Mouse (Mus musculus) right cerebral cortex, adult 2 months (tissue): ENCODE measurements around the gene Pcdh15.

Source experiments
- DNase-seq, 2 experiments: peaks; one replicate each; pipeline ENCODE4 v3.0.0; 2021 to 2022; ENCODE audit warnings: low spot score in 2 of 2

Pcdh15 gene

DNA sequence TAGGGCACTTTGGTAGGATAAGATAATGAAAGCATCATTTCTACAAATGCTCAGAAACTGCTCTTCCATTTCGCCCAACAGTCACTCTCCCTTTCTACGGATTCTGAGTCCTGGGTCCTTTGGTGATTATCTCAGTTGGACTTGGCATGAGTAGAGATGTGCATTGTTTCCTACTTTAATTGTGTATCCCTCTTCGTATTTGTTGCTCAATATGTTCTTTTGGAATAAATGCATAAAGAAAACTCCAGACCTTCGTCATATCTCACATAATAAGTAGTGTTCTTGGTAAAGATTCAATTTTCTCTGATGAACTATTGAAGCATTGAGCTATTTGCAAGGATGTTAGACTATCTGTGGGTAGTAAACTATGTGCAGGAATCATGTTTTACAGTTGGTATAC is 854.2 kb downstream of the Pcdh15 start:
- DNase-seq, result no peak

DNA sequence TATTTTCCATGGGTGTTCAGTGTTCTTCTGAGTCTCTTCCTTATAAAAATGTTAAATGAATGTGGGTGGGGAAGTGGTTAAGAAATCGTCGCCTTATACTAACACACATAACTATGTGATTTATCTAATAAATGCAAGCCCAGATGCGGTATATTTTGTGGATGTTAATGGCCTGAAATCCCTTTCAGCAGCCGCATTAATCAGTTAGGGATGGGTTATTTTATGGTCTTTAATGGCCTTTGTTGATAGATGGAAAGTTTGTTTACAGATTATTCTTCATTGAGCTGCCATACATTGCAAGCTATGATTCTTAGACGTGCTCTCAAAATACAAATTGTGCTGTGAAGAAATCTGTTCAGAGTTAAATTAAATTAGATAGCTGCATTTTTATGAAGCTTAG is 884.9 kb downstream of the Pcdh15 start:
- DNase-seq, result no peak

DNA sequence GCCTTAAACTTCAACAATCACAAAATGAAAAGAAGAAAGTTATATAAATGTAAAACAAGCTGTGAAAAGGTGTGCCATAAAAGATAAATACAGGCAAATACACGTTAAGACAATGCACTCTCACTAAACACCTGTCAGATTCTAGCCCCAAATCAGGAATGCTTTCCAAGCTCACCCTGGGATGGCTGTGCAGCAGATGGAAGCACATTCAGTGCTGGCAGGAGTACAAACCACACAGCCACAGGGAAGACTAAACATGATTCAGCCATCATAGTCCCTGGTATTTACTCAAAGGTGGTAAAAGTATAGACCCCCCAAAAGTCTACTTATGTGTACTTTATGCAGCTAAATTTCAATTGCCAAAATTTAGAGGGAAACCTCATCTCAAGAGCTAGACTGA is 909.7 kb downstream of the Pcdh15 start:
- no peak for DNase-seq

DNA sequence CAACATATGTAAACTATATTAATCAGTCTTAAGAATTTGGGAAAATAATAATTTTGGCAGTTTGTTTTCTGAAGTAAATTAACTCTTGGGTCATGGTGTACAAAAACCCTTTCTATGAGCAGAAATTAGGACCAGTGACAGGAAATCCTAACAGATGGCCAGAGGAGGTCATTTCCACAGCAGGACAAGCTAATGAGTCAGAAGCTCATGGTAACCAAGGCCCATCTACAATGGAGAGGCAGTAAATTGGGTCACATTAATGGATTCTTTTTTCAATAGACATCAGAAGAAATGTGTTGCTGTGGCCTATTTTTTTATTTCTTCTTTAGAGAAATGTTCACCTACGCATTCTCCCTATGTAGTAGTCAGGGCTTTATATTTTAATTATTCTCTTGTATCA is 923.9 kb downstream of the Pcdh15 start:
- DNase-seq, result no peak

DNA sequence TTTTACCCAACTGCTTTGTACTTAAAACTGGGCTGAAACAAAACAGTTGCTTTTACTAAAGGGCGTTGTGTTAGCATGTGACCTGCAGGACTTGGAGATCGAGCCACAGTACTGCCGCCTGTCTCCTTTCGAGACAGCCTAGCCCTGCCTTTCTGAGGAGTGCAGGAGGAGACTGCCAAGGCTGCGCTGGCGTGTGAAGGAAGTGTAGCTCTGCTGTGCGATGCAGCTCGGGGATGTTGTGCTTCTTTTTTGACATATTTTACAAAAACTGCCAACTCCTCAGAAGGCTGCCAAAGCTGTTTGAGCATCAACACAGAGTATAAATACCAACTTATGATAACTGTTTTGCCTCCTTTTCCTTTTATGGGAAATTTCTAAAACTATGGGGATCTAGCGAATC is 953.9 kb downstream of the Pcdh15 start:
- peak; percentile 45 to 58 for DNase-seq

DNA sequence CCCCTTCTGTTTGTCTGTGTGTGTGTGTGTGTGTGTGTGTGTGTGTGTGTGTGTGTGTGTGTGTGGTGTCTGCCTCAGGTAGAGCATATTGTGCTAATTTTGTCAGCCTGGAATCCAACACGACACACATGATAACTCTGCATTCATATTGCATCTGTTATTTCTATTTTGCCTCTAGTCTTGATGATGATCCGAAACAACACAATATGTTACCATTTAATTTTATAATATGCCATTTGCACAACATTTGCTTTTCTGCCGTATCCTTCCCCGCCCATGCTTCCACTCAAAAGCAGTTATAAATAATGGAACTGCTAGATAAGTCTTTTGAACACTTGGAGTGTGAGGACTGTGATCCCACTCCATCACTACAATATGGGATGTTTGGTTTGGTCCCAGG is 987.5 kb downstream of the Pcdh15 start:
- DNase-seq, result peak in 1 of 2 experiments; percentile 9

DNA sequence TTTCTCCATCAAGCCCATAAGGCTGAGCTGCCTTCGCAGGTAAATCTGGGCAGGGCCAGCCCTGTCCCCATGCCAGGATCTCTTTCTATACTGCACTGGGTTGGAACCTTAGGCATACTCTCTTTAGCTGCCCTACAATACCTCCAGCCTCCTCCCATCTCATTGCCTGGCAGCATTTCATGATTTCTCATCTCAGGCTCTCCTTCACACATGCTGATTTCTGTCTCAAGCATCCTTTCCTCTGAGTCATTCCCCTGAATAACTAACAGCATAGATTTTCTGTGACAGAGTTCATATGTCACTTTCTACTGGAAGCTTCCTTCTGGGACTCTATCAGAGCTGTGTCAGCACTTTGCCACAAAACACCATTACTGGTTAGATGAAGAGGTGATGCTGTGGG is 999.2 kb downstream of the Pcdh15 start:
- DNase-seq, result no peak

DNA sequence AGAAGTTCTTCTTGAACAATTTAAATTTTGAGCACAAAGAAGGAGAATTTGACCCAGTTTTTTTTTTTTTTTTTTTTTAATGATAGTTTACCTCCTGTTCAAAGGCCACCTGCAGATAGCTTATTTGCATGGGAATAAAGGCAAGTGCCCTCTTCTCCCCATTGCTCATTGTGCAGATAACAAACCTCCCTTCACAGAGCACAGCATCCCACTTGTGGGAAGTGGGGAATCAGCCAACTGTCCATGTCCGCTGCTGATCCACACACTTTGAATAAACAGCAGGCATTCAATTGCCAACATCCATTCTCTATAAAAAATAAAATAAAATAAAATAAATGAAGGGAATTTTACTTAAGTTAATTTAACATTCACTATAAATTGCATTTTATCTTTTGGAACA is 1015.0 kb downstream of the Pcdh15 start:
- no peak for DNase-seq

DNA sequence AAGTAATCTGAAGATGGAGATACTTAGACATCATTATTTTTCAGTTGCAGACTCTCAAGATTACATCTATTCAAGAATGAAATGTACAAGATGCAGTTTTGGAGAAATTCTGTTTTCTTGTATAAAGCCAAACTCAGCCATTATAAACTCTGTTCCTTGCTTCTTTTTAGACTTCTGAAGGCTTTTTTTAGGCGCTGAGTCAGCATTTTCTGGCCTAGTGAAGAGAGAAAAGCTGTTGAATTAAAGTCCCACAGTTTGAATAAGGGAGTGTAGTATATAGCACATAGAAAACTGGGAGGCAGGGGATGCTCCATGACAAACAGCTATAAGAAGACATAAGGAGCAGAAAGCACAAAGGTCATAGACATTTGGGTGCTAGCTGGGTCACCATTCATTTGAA is 1017.7 kb downstream of the Pcdh15 start:
- no peak for DNase-seq

DNA sequence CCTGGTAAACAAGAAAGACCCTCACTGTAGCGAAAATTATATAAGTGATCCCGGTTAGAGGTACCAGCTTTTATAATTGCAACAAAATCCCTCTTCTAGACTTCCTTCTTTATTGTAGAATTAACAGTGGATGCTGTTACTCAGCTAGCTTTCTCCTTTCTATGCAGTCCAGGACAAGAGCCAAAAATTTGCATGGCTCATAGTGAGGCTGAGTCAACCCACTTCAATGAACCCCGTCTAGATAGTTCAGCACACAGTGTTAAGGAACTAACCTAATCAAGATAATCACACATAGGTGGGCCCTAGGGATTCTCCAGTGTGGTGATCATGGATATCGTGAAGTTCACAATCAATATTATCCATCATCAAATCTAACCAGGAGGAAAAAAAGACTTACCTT is 1024.3 kb downstream of the Pcdh15 start:
- DNase-seq, result no peak

DNA sequence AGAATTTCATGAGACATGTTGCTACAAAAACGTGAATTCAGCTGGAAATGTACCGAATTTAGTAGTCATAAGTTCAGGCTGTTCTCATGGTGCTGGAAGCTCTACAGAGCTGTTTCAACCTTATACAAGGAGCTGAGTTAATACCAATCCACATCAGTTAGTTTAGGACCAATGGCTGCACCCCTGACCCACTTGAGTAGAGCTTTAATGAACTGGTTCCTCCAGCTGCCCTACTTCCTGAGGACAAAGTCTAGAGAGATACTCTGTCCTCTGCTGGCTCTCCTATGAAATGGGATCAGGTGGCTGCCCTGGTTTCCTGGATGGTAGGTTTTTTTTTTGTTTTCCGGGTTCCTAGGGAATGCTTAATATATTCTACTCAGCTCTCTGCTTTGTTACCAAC is 1030.0 kb downstream of the Pcdh15 start:
- no peak for DNase-seq

DNA sequence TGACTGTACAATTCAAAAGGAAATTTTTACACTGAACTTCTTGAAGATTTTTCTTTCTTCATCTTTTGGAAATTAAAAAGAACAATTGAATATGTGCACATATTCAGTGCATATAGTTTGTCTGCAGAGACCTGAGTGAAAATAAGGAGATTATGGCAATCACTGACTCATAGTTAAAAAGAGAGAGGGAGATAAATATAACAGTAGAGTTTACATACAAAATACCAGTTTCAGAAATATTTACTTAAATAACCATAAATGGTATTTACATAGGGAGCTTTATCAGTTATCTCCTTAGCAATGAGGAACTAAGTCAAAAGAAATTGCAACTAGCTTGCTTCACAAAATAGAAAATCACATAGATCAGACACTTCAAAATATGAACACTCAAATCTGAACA is 1030.5 kb downstream of the Pcdh15 start:
- no peak for DNase-seq

DNA sequence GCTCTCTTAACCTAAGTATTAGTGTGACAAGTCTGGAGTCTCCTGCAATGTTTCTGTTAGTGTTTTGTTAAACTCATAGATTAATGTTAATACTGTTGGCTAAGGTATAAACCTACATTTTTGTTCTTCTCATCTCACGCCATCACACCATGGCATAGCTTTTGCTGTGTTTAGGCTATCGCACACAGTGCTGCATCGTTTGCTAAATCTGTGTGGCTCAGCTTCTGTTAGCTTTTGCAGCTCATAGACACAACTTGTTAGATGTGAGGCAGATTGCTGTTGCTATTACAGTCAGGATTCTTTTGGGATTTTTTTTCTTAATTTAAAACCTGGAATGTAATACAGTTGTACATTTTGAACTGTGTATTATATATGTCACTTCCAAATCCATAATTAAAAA is 1031.7 kb downstream of the Pcdh15 start:
- DNase-seq, result no peak

DNA sequence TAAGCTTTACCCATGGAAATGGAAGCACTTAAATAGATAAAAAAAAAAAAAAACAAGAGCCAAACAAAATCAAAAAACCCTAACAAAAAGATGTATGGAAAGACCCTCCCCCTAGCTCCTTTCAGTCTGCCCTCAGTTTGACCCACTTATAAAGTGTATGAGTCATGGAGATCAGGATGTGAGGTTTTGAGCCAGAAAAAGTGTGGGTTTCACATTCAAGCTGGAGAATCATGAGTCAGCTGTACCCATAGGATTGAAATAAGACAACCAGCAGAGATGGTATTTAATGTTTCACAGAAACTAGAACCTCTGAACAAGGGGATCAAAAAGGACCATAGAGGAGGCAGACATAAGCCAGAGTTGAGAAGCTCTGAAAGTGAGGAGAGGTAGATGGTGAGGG is 1048.8 kb downstream of the Pcdh15 start:
- DNase-seq, result peak; percentile 14 to 17

DNA sequence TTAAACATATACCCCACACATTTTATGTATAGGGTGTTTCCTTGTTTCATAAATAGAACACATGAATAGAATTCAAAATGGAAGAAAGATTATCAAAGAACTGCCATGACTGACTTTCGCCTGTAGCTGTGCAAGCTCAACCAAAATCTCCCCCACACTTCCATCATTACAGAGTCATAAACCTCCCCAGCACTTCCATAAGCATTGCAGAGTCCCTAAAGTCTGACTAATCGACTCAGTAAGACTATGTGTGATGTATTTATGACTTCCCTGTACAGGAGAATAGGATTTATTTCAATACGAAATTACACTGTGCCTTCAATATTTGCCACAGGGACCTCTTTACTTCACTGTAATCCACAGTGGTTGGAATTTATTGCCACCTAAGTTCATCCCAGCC is 1082.8 kb downstream of the Pcdh15 start:
- no peak for DNase-seq

DNA sequence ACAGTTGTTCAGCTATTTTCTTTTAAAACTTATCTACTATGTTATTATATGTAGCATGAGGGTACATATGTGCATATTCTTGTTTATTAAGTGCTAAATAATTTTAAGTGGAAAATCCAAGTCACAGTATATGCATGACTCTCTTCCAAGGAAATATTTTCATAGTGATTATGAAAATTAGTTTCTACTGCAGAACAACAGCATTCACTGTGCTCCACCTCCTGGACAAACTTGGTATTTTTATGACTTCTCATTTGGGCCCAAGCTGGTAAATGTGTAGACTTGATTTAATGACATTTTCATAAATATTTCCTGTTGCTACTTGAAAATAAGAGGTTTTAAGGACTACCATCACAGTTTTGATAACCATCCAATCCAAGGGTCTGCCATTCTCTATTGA is 1104.5 kb downstream of the Pcdh15 start:
- peak; percentile 31 to 69 for DNase-seq

DNA sequence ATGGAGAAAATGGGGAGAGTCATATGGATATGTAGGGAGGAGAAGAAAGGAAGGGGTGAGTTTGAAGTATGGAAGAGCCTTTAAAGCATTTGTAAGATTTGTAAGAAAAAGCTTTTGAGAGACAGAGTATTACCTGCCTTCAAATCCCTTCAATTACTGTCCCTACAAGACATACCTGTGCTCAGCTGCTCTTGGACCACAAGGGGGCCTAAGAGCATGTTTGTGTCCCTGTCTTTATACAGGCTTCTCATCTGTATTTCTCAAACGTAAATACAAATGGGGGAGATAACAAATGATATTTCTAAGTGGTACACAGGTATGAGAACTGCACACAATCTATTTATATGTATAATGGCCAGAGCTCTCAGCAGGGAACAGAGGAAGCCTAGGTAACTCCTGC is 1118.1 kb downstream of the Pcdh15 start:
- DNase-seq, result no peak

DNA sequence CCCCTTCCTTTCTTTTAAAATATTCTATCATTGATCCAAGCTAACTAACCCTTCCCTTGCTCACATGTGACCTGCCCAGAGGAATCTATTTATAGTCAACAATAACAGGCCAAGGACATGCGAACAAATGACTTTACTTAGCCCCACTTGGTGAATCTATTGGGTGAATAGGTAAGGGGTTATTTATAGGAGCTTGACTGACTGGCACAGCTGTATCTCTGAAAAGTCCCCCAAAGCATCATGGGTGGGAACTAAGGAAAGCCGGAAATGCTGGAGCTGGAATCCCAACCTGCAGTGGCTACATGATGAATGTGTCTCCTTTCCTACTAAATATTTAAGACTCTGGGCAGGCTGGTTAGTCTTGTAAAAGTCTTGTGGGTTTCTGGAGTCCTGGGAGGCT is 1121.3 kb downstream of the Pcdh15 start:
- DNase-seq, result no peak

DNA sequence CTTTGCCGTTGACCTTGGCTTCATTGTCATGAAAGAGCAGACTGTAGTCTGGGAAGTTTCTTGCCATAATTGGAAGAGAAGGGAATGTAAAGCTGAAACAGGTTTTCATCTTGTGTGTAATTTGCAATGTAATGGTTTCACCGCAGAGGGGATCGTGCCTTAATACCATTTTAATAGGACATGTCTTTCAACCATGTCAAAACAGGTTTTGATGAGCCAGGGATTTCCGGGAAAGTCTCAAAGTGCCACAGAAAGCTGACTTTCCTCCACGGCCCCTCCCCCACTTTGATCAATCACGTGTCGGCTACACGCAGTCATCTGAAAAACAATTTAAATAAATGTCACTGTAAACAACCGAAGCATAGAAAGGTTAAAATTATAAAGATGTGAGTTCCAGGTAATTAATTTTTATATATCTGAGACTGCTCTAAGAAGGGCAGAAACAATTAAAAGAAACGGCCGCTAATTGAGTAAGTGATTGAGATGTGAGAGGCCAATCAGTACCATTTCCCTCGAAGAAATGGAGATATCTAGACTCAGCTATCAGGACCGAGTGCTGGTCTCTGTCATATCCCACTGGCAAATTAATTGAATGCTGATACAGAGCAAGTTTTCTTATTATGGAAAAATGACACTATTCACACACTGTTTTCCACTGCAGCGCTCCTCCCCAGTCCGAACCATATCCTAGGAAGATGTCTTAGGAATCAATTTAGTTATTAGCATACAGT is 1158.7 kb downstream of the Pcdh15 start:
- no peak for DNase-seq

DNA sequence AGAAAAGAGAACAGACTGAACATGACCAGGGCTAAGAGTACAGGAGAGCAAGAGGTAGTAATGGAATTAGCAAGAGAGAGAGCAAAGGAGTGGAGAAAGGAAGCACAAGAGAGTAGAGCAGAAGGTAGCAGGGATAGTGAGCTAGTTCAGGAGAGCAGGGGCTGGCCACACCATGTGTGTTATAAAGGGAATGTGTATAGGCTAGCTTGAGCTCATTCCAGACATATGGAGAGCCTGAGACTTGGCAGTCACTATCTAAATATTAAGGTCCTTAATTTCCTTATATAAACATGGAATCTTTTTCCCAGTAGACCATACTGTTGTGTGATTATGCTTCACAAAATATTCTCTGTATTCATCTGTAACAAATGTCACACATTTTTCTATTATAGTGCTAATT is 1159.5 kb downstream of the Pcdh15 start:
- no peak for DNase-seq

DNA sequence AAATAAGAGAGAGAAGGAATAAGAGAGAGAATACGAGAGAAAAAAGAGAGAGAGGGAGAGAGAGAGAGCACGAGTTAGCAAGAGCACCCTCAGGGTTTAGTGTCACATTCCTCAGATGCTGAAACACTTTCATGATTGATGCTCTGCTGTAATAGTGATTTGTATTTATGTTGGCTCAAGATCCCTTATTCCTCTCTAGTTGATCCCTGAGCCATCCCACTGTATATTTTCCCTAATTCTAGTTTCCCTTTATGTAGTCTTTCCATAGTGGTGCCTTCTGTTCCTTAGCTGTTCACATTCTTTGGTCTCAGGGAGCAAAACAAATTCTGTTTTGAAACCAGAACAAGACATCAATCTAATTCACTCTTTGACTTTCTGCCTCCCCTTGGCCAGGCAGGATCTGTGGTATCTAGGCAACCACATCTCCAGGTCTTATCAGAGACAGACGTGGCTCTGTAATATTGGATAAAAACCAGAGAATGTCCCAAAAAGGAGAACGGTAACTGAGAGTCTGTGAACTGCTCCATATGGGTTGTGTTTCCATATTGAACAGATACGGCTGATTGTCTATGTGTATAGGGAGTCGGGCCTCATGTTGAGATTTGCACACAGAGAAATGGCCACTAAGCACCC is 1170.6 kb downstream of the Pcdh15 start:
- DNase-seq, result no peak

DNA sequence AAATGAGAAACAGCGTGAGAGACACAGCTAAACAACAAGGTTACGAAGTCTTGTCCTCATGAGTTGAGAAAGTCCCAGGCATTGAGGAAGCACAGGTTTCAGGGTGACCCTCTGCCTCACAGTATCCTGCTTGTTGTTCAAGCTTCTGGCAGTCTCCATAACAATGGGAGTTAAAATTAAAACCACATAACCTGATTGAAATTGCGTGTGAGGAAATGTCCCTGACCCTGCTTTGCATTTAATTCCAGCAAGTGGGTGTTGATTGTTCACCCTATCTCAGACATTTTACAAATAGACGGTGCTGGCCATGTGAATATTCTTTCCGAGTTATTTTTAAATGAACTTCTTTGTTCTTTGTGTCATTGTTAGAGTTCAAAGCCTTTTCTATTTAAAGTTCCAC is 1171.8 kb downstream of the Pcdh15 start:
- DNase-seq, result no peak

DNA sequence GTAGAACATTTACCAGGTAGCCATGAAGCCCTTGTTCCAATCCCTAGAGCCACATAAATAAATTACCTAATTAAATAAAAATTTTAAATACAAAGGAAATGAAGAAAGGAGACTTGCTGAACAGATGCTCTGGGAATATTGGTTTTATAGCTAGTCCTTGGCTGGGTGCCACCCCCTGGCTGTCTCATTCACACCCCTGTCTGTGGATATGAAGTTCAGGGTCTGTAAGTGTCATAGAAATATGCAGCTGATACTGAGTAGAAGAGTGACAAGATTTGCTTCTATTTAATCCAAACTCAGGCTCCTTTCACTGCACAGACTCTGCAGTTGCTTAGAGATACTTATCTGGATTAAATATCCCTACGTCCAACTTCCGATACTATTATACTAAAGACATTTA is 1205.0 kb downstream of the Pcdh15 start:
- no peak for DNase-seq
